Mouse (Mus musculus) gonadal fat pad, adult 2 months (tissue): Measurements from ENCODE around the gene Scgb1a1. TPM values are rescaled to one million over a fixed set of nuclear protein-coding genes. Genes with fewer than 3 reads are reported as not detected.
"Not testable (repeated sequence)": the region's sequence is repeated elsewhere in the genome, so short reads cannot be mapped to it uniquely, and the experiment has no call there.

Experiments used
- DNase-seq: peaks from one replicate; pipeline ENCODE4 v3.0.0-alpha.2; 2012; ENCODE audit warnings: low read depth
- polyA plus RNA-seq: library from polyadenylated mRNA; depleted of rRNA; stranded (reverse); fragments of >200 nt; gene quantifications from 2 replicates; pipeline ENCODE4 v1.2.3, GENCODE M21; 2012

The Scgb1a1 gene
- polyA plus RNA-seq, 1 experiment = 6.9 TPM

- no peak for DNase-seq
These were observed 12.7 kb upstream of the Scgb1a1 start for GRCm38 (mm10) chr19:9100297-9101061.

GRCm38 (mm10) chr19:9099751-9100150, 12.0 kb upstream of the Scgb1a1 start:
- no peak for DNase-seq

- DNase-seq = no peak
These were observed 9.7 kb upstream of the Scgb1a1 start for GRCm38 (mm10) chr19:9097441-9097840.

DNA sequence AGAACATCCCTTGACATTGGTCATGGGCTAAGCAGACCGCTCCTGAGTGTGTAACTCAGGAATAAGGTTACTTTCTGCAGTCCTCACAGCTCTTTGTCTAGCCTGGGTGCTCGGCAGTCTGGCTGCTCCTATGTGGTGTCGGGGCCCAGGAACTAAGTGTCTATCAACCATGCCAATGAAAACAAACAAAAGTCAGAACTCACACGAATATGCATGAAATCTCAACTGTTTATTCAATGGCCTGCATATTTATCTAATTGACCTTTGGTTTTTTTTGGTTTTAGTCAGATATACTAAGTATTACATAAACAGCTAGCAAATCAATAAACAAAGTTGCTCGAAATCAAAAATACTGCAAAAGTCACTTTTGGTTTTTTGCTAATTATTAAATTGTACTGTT, 7.4 kb upstream of the Scgb1a1 start:
- no peak for DNase-seq

GRCm38 (mm10) chr19:9090709-9091108, 3.0 kb upstream of the Scgb1a1 start:
- no peak for DNase-seq

GRCm38 (mm10) chr19:9090191-9090590, 2.4 kb upstream of the Scgb1a1 start:
- DNase-seq = no peak

DNA sequence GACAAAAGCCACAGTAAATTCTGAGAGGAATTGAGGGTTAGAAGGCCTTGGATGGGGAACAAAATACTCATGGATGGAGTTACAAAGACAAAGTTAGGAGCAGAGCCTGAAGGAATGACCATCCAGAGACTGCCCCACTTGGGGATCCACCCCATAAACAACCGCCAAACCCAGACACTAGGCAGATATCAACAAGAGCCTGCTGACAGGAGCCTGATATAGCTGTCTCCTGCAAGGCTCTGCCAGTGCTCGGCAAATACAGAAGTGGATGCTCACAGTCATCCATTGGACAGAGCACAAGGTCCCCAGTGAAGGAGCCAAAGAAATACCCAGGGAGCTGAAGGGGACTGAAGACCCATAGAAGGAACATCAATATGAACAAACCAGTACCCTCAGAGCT, 3.9 kb downstream of the Scgb1a1 start:
- not testable (repeated sequence) for DNase-seq

GRCm38 (mm10) chr19:9083010-9083355, 4.8 kb downstream of the Scgb1a1 start:
- DNase-seq = no peak

DNA sequence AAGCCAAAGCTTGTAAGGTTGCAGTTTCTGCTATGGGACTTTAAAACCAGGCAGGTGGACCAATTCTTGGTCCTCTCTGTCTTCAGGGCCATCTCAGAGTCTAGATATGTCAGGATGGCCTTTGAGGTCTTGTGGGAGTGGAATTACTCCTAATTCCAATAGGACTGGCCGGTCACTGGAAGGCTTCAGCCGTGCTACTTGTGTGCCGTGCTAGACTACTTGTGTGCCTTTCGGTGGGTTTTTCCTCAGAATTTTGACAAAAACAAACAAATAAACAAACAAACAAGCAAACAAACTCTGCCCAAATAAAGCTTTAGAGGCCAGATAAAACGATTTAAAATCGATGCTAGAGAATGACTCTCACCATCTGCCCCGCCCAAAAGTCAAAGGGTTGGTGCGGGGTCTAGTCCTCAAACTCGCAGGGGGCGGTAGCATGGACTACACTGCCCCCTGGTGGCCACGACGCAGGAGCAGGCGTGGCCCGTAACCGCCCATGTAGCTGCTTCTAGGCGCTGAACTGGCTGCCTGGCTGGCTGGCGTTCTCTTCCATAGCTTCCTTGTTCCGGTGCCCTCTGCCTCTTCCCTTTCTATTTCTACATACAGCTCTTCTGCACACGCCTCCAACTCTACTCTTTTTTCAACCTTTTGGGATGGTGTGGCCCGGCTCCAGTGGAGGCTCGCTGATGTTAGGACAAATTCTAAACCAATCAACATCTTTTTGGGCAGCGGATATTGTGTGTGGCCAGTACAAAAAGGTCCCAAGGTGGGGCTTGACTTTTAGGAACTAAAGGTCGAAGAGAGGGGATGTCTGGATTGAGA, 5.4 kb downstream of the Scgb1a1 start:
- DNase-seq = no peak

DNA sequence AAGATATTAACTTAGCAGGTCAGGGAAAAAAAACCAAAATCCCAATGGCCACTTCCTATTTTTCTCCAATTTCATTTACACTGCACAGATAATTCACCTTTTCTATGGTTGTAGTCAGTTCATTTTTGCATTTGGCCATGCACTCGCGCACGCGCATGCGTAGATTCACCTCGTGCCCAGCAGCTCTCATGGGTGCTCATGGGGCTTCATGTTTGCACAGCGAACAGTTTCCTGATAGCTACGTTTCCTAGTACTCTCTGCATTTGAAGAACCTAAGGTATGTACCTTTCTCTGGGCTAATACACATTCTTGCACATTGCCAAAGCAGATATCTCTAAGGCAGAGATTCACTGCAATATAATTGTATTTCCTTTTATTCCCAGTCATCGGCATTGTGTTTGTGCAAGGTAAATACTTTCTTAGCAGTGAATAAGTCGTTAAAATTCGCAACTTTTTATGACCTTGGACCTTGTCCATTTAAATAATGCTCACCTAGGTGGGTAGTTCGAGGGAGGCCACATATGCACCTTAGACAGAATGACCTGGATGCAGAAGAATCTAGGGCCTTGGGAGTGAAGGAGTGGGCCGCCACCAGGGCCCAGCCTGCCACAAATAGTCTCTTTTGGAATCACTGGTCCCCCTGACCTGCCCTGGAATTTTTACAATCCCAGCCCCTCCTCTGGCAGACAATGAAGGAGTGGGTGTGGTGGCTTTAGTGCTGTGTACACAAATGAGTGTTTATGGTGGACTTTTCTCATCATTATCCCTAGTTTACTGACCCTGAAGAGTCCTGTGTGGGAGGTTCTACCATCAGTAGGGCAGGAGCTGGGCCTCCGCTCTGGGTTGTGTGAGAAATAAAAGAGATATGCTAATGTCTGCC, 6.2 kb downstream of the Scgb1a1 start:
- no peak for DNase-seq

DNA sequence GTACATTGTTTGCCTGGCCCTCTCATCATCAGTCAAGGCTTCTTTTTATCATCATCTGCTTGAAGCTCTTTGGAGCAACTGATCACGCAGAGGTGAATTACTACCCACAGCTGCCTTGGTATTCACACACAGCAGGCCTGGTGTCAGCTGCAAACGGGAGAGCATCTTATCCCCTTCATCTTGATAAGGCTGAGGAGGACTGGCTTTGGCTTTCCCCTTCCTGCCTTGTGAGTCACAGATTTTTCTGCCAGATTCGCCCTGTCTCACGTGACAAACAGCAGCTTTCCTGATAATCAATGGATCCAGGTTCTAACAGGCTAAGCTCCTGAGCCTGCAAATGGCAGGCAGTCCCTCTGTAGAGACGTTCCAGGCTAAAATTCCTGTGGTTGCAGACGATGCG, 7.8 kb downstream of the Scgb1a1 start:
- DNase-seq = no peak

DNA sequence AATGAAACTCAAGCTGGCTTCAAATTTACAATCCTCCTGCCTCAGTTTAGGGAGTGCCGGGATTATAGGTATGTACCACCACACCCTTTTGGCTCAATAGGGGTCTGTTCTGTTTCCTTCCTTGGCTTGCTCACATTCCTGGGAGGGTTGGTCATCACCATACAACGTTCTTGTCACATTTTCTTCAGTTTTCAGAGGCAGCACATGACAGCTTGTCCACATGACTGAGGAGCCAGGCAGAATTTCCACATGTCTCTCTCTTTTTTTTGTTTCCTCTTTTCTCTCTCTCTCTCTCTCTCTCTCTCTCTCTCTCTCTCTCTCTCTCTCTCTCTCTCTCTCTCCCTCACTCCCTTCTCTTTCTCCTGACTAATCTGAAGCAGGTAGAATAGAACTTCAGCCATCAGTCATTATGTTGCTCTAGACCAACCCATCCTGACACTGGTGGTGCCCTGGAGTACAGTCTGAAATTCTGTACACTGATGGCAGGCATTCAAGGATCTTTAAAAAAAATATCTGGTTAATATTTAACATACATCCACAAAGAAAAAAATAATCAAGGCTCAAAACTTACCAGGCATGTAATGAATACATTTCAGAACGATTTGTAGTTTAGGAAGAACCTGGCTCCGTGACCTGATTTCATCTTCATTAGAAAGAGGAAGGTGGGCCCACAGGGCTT, 10.6 kb downstream of the Scgb1a1 start:
- no peak for DNase-seq

DNA sequence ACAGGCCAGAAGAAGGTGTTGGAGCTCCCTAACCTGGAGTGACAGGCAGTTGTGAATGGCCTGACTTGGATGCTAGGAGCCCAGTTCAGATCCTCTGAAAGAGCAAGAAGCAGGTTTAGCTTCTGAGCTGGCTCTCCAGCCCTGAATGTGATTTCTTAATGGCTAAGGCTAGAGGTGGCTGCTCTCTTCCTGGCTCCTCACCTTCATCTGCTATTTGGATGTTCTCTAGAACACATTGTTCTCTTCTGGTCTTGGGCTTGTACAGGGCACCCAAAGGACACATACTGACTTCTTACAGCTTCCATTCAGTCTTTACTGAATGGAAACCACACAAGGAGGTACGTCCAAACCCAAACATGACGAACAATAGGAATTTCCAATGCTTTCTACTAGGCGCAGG, 11.7 kb downstream of the Scgb1a1 start:
- no peak for DNase-seq

DNA sequence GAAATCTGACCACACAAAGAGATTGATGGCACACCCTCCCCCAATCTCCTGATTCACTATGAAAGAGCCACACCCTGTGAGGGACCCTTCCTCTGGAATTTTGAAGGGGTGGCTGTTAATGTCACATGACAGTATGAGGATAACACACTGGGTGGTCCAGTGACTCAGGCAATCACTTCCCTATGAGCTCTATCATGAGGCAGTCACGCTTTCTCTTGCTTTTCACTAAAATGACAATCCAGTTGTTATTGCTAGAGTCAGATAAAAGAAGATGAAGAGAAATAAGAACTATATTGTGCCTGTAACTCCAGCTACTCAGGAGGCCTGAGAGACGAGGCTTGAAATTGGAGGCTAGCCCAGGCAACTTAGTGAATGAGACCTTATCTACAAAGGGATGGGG, 12.2 kb downstream of the Scgb1a1 start:
- no peak for DNase-seq

DNA sequence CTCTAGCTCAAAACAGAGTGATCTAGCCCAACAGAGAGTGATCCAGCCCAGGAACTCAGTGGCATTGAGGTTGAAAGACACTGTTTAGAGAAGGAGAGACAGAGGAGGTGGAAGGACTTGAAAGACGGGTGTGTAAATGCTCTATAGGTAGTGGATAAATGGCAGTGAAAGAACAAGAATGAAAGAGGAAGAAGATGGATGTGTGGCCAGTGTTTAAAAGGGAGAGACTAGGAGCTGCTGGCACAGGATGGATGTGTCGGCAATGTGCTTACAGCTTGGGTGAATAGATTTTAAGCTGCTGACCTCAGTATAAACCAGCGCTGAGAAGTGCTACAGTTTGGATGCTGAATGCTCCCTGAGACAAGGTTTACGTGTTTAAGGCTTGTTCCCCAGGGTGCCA, 13.3 kb downstream of the Scgb1a1 start:
- no peak for DNase-seq

DNA sequence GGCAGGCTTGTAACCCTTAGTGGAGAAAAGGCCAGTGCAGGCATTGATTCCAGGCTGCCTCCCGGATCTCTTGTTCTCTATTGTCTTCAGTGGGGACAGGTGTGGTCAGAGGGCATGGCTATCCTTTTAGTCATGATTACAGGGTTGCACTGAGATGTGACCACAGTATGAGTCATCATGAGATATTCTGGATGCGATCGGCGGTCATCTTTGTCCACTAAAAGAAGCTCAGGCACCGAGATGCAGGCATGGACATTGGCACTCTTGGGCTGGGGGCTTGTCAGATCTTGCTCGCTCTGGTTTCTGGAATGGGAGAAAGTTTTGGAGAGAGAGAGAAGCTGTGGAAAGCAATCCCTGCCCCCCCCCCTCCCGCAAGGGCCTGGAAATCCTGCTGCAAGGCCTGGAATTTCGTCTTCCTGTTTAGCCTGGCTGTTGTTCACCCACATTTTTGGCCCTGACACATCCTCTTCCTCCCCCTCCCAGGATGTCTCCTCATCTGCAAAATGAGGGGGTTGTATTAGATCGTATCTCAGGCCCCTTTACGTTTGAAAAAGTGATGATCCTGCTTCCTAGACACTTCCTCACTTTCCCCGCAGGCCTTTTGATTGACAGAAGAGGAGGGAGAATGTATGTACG, 13.9 kb downstream of the Scgb1a1 start:
- DNase-seq = no peak

DNA sequence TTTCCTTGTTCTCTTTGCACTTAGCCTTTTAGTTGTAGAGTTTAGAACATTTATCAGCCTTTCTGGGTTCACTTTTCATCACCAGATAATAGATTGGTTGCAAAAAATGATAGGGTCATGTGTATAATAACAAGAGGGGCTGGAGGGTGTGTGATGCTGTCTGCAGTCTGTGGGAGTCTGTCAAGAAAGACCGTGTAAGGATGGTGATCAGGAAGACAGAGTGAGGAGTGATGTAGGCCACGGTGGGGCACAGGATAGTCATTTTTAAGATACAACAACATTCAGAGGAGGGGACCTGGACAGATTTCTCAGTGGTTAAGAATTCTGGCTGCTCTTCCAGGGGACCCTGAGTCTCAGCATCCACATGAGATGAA, 15.6 kb downstream of the Scgb1a1 start:
- DNase-seq = no peak

DNA sequence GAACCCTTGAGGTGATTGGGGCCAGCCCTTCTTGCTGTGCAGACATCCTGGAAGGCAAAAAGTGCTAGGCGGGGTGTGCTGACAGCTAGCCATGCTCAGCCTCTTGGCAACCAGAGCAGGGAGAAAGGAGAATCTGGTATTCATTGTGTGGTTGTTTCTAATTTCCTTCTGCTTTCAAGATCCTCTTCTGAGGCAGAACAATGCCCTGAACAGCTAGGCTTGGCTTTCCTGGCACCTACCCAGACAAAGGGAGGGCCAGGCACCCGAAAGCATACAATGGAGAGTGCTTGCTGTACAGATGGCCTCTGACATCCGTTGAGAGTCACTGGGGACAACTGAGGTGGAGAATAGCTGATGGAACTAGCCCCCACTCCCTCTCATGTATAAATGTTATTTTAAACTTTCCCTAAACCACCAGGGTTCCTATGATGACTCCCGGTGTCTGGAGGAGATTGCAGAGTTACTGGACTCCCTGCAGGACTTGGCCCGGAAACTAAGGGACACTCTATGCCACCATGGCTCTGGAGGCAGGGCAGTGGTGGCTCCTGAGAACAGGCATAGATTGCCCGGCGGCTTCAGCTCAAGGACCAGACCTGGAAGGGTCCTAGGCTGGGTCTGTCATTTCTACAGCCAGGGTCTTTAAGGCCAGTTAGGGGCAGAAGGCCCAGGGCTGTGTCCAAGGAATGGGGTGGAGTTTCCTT, 16.2 kb downstream of the Scgb1a1 start:
- no peak for DNase-seq

- no peak for DNase-seq
These were observed 17.4 kb downstream of the Scgb1a1 start for GRCm38 (mm10) chr19:9070316-9070715.

GRCm38 (mm10) chr19:9069687-9070307, 18.0 kb downstream of the Scgb1a1 start:
- DNase-seq = no peak
